Mouse (Mus musculus) limb, embryonic 12.5 days (tissue): Measurements from ENCODE around the gene Tmem117. TPM values are rescaled to one million over a fixed set of nuclear protein-coding genes. Genes with fewer than 3 reads are reported as not detected.

Experiments used
- ATAC-seq: fragments of 200-750 bp; cut with Nextera tagmentation; 2 replicates; pipeline ENCODE4 v1.8.0; 2017; ENCODE audit warnings: low read depth, moderate TSS enrichment; ENCODE audit not compliant: insufficient number of reproducible peaks, insufficient read depth, low FRiP score, low TSS enrichment
- H3K27ac ChIP-seq: fragments of 300-500 bp; sonication (generic); 2 replicates; pipeline ENCODE4 v1.5.1; 2016; ENCODE audit warnings: mild to moderate bottlenecking, moderate library complexity
- H3K27me3 ChIP-seq: fragments of 300-500 bp; sonication (generic); 2 replicates; pipeline ENCODE4 v1.6.1; 2016; ENCODE audit warnings: mild to moderate bottlenecking, moderate library complexity
- H3K36me3 ChIP-seq: fragments of 300-500 bp; sonication (generic); 2 replicates; pipeline ENCODE4 v1.6.1; 2016; ENCODE audit warnings: mild to moderate bottlenecking, moderate library complexity
- H3K4me1 ChIP-seq: fragments of 300-500 bp; sonication (generic); replicated peaks from 2 replicates; pipeline ENCODE4 v1.6.1; 2016
- H3K4me2 ChIP-seq: fragments of 300-500 bp; sonication (generic); 2 replicates; pipeline ENCODE4 v1.6.1; 2016; ENCODE audit warnings: mild to moderate bottlenecking, moderate library complexity
- H3K4me3 ChIP-seq: fragments of 300-500 bp; sonication (generic); replicated peaks from 2 replicates; pipeline ENCODE4 v1.5.1; 2016; ENCODE audit warnings: mild to moderate bottlenecking
- H3K9ac ChIP-seq: fragments of 300-500 bp; sonication (generic); replicated peaks from 2 replicates; pipeline ENCODE4 v1.6.1; 2016; ENCODE audit warnings: mild to moderate bottlenecking, moderate library complexity
- H3K9me3 ChIP-seq: fragments of 300-500 bp; sonication (generic); 2 replicates; pipeline ENCODE4 v1.6.1; 2016; ENCODE audit warnings: mild to moderate bottlenecking, moderate library complexity
- WGBS: fragments of 180-500 bp; shearing (Covaris S2); methylation state at CpG from one replicate; pipeline ENCODE4 v1.1.7; 2016; 5-methylcytosine and 5-hydroxymethylcytosine counted together
- polyA plus RNA-seq: library from polyadenylated mRNA; unstranded; fragments of >200 nt; fragmentation: Nextera tagmentation; extraction: Ambion mirVana; gene quantifications from 2 replicates; pipeline ENCODE4 v1.2.1, GENCODE M21; 2016

Tmem117 gene
- polyA plus RNA-seq, 1 experiment from 2014 or later, result 3.7 TPM

DNA sequence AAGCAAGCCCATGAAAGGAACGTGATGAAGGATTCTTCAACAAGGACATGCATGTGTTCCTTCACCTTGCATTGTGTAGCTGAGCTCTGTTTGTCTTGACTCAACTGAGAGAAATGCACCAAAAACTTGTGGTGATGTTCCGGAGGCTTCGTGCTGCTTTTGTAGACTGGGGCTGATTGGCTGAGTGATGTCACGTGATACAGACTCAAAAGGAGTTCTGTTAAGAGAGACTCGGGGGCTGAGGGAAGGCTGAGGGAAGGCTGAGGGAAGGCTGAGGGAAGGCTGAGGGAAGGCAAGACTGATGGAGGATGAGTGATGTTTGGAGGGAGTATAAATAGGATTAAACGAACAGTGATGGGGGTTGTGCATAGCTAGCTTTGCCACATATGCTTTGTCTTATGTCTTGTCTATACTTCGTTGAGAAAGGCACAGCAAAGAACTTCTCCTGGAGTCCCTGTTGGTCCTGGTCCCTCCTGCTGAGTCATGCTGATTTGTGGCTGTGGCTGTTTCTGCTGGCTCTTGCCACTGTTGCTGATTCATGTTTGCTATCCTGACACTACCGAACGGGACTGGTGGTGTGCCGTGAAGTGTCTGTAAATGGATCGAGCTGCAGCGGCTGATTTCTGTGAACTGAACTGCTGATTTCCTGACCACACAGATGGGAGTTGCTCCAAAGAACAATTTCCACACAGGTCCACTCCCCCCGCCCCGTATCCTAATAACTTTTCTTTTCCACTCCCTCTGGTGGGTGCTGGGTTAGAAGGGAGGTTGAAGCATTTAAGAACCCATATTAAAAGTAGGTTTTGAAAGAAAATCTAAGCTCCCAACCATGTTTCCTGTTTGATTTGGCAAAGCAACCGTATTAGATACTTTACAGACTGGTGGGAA, 185.4 kb downstream of the Tmem117 start:
- H3K27ac ChIP-seq, result no peak overlapping the region
- no peak overlapping the region for H3K9ac ChIP-seq
- no peak overlapping the region for H3K4me3 ChIP-seq
- peaks cover 12% of the 10 kb centered on the region for H3K4me1 ChIP-seq
- no peaks in the 10 kb centered on the region for H3K27me3 ChIP-seq
- 86% methylated on average over 15 of the region's 15 CpGs for WGBS
- no peaks in the 10 kb centered on the region for H3K9me3 ChIP-seq
- no peak overlapping the region for H3K4me2 ChIP-seq
- H3K36me3 ChIP-seq, result no peaks in the 10 kb centered on the region
- no peak for ATAC-seq

DNA sequence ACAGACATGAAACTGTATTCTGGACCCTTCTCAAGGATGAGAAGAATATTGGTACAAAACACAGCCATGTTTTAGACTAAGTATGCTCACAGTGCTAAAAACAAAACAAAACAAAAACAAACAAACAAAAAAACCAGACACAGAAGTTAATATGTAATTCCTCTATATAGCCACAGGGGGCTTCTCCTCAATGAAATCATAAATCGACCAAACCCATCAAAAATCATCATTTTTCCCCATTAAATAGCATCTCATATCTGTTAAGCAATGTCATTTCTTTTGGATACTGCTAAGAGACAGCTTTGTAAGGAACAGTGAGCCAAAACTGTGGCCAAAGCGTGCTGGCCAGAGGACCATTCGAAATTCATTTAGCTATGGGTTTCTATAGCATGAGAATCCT, 206.6 kb downstream of the Tmem117 start:
- H3K4me3 ChIP-seq, result no peak overlapping the region
- H3K9ac ChIP-seq, result no peak overlapping the region
- no peak overlapping the region for H3K4me2 ChIP-seq
- no peaks in the 10 kb centered on the region for H3K4me1 ChIP-seq
- no peak overlapping the region for H3K27ac ChIP-seq
- ATAC-seq, result no peak
- no peaks in the 10 kb centered on the region for H3K27me3 ChIP-seq
- no peaks in the 10 kb centered on the region for H3K36me3 ChIP-seq
- no peaks in the 10 kb centered on the region for H3K9me3 ChIP-seq
- WGBS, result 89% methylated on average over 3 of the region's 3 CpGs

DNA sequence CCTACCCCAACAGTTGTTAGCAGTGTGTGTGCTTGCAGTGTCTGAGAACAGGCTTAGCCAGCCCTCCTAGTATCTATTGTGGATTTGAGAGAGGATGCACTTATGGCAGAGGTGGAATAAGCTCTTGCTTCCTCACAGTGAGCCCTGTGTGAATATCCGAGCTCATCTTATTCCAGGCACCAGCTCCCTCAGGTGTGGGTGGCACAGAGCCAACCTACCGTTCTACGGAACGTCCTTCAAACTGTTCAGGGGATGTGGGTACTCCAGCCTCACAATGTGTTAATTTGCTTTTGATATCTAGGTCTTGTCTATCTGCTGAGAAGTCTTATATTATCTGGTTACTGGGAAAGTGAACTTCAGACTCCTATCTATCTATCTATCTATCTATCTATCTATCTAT, 209.6 kb downstream of the Tmem117 start:
- Histone ChIP-seq H3K27ac (no peak overlapping the region), H3K9me3 (no peaks in the 10 kb centered on the region), H3K36me3 (no peaks in the 10 kb centered on the region), H3K4me1 (no peaks in the 10 kb centered on the region), H3K27me3 (no peaks in the 10 kb centered on the region), H3K9ac (no peak overlapping the region), H3K4me3 (no peak overlapping the region), H3K4me2 (no peak overlapping the region)
- ATAC-seq, result no peak
- WGBS, result 89% methylated on average over 4 of the region's 4 CpGs

DNA sequence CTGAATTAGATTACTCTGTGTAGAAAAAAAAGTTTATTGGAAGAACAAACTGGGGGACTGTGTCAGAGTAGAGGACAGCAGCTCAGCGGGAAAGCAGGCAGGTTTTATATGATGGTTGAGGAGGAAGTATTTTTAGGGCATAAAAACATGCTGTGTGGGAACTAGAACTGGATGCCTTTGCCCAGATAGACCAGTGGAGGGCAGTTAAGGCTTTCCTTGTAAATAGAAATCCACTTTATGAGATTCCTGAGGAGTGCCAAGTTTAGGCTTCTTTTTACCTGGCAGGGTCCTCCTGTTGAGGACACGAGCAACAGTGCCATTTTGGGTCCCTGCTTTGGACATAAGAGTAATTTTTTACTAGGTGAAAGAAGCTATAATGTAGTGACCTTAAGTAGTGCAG, 218.5 kb downstream of the Tmem117 start:
- no peak overlapping the region for H3K4me2 ChIP-seq
- no peak overlapping the region for H3K27ac ChIP-seq
- no peak overlapping the region for H3K4me3 ChIP-seq
- 0 out of 2 replicates have a peak, but pooled peaks cover under 1% of the 10 kb centered on the region for H3K9me3 ChIP-seq
- no peak for ATAC-seq
- H3K9ac ChIP-seq, result no peak overlapping the region
- H3K36me3 ChIP-seq, result no peaks in the 10 kb centered on the region
- no peaks in the 10 kb centered on the region for H3K27me3 ChIP-seq
- WGBS, result 64% methylated on average over 2 of the region's 2 CpGs
- no peaks in the 10 kb centered on the region for H3K4me1 ChIP-seq

DNA sequence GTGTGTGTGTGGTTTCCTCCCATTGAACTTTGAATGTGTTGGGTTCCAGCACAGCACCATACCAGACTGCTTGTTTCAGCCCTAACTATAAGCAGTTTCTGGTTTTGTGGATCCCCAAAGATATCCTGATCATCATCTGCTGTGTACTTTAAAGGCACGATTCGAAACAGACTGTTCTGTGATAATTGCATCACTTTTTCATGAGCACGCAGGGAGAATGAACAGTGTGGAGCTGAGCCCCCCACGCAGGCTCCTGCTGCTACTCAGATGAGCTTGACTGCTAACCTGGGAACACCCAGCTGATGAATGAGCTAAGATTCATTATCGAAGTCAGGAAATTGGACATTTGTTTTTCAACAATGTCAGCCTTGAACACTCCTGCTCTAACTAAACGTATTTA, 230.6 kb downstream of the Tmem117 start:
- Histone ChIP-seq H3K36me3 (no peaks in the 10 kb centered on the region), H3K9ac (no peak overlapping the region), H3K9me3 (no peaks in the 10 kb centered on the region), H3K27me3 (peaks cover 5% of the 10 kb centered on the region; the same call in 1 of the 2 replicates), H3K4me3 (no peak overlapping the region), H3K27ac (no peak overlapping the region), H3K4me1 (no peaks in the 10 kb centered on the region), H3K4me2 (no peak overlapping the region)
- no peak for ATAC-seq
- 61% methylated on average over 6 of the region's 6 CpGs for WGBS

DNA sequence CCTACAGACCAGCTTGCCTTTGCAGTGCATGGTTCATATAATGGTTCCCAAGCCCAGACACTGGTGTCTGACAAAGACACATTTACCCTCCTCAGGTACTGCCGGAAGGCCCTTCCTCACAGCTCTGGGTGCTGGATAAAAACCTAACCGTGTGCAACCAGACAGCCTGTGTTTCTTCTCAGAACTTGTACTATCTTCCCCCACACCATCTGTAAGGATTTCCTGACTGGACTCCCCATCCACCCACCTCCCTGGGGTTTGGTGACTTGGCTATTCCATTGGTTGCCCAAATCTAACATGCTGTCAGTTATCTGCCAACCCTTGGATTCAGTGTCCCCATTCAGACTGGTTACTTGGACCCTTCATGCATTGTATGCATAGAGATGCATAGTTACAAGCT, 232.1 kb downstream of the Tmem117 start:
- Histone ChIP-seq H3K4me2 (no peak overlapping the region), H3K27ac (no peak overlapping the region), H3K4me1 (no peaks in the 10 kb centered on the region), H3K9me3 (no peaks in the 10 kb centered on the region), H3K27me3 (no peaks in the 10 kb centered on the region), H3K36me3 (no peaks in the 10 kb centered on the region), H3K4me3 (no peak overlapping the region), H3K9ac (no peak overlapping the region)
- ATAC-seq, result no peak
- 93% methylated on average over 2 of the region's 2 CpGs for WGBS

DNA sequence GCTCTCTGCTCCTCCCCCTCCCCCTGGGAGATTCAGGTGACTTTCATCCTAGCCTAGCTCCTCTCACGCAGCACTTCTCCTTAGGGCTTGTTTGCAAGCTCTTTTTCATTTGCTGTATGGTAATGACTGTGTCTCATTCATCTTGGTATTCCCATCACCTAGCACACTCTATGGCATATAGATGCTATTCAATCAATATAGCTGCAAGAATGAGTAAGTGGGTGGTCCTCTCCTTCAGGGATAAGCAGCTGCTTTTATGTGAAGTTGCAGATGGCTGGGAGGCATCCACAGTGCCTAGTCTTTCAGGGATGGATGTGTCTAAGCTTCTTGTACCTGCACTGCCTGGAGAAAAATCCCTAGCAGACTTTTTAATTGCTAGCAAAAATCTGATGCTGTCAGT, 235.1 kb downstream of the Tmem117 start:
- H3K9me3 ChIP-seq, result no peaks in the 10 kb centered on the region
- no peak for ATAC-seq
- no peak overlapping the region for H3K9ac ChIP-seq
- H3K4me1 ChIP-seq, result no peaks in the 10 kb centered on the region
- no peak overlapping the region for H3K4me2 ChIP-seq
- WGBS, result 46% methylated on average over 1 of the region's 1 CpGs
- no peak overlapping the region for H3K27ac ChIP-seq
- H3K36me3 ChIP-seq, result no peaks in the 10 kb centered on the region
- H3K27me3 ChIP-seq, result no peaks in the 10 kb centered on the region
- H3K4me3 ChIP-seq, result no peak overlapping the region

DNA sequence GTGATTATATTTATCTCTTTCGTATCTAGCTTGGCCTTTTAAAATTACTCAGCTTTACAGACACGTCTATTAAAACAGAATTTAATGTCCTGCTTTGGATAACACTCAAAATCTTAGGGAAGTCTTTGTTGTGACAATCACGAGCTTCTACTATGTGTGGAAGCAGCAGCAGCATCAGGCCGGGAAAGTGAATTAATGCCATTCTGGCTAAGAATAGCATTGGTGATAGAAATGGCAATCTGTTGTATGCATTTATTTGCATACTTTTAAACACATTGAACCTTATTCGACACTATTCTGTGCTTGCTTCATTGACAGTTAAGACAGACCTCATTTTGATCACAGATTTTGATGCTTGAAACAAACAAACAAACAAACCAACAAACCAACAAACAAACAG, 239.3 kb downstream of the Tmem117 start:
- H3K4me2 ChIP-seq, result no peak overlapping the region
- 86% methylated on average over 5 of the region's 5 CpGs for WGBS
- no peak for ATAC-seq
- no peak overlapping the region for H3K4me3 ChIP-seq
- no peaks in the 10 kb centered on the region for H3K36me3 ChIP-seq
- H3K27ac ChIP-seq, result no peak overlapping the region
- no peaks in the 10 kb centered on the region for H3K4me1 ChIP-seq
- H3K27me3 ChIP-seq, result no peaks in the 10 kb centered on the region
- H3K9me3 ChIP-seq, result no peaks in the 10 kb centered on the region
- H3K9ac ChIP-seq, result no peak overlapping the region

DNA sequence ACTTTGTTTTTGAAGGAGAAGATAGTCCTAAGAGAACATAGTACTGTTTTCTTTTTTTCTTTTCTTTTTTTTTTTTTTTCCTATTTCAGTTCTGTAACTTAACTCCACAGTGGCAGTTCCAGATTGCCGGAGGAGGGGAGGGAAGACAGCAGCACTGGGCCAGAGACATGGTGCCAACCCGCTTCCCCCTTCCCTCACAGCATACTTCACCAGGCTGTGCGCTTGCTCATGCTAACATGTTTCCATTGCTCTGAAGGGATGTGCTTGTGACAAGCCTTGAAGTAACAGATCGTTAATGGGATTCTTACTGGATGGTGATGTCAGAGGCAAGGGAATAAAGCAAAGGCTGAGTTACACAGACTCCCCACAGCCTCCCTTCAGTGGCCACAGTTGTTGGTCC, 256.0 kb downstream of the Tmem117 start:
- Histone ChIP-seq H3K9me3 (no peaks in the 10 kb centered on the region), H3K36me3 (no peaks in the 10 kb centered on the region), H3K4me1 (no peaks in the 10 kb centered on the region), H3K4me3 (no peak overlapping the region), H3K27me3 (0 out of 2 replicates have a peak, but pooled peaks cover 3% of the 10 kb centered on the region), H3K9ac (no peak overlapping the region), H3K27ac (no peak overlapping the region), H3K4me2 (no peak overlapping the region)
- no peak for ATAC-seq
- WGBS, result 66% methylated on average over 4 of the region's 4 CpGs

DNA sequence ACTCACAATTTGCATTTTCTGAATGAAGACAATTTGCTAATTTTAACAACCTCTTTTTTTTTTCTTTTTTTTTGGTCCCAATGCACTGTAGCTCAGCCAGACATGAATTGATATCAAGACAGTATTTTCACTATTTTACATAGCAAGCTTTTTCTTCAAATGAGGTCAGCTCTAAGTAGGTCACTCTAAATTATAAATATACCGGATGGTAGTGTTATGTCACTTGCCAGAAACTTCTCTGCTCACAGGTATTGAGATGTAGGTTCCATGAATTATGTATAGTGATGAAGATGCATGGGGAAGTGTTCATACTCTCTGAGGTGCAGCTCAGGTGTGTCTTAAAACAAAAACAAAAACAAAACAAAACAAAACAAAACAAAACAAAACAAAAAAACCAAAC, 264.2 kb downstream of the Tmem117 start:
- Histone ChIP-seq H3K4me1 (no peaks in the 10 kb centered on the region), H3K9ac (no peak overlapping the region), H3K9me3 (no peaks in the 10 kb centered on the region), H3K36me3 (no peaks in the 10 kb centered on the region), H3K27ac (no peak overlapping the region), H3K4me2 (no peak overlapping the region), H3K4me3 (no peak overlapping the region), H3K27me3 (0 out of 2 replicates have a peak, but pooled peaks cover 8% of the 10 kb centered on the region)
- 83% methylated on average over 1 of the region's 1 CpGs for WGBS
- no peak for ATAC-seq

DNA sequence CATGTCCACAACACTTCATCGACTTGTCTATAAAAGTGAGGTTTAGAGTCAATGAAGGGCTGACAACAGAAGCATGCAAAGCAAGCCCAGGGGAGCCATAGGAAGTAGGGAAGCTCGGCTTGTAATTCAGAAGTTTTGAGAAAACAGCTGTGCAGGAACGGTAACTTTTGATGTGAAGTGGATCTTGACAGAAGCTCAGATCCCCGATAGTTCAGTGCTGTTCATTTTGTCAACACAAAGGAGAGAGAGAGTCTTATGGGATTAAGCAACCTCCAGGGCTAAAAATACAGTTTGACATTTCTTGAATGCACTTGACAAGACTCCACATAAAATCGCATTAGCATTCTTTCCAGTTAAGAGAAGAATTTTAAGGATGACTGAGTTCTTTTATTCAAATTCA, 265.1 kb downstream of the Tmem117 start:
- Histone ChIP-seq H3K9ac (no peak overlapping the region), H3K27me3 (0 out of 2 replicates have a peak, but pooled peaks cover 8% of the 10 kb centered on the region), H3K4me3 (no peak overlapping the region), H3K36me3 (no peaks in the 10 kb centered on the region), H3K27ac (no peak overlapping the region), H3K4me2 (no peak overlapping the region), H3K4me1 (no peaks in the 10 kb centered on the region), H3K9me3 (no peaks in the 10 kb centered on the region)
- 70% methylated on average over 5 of the region's 5 CpGs for WGBS
- no peak for ATAC-seq

DNA sequence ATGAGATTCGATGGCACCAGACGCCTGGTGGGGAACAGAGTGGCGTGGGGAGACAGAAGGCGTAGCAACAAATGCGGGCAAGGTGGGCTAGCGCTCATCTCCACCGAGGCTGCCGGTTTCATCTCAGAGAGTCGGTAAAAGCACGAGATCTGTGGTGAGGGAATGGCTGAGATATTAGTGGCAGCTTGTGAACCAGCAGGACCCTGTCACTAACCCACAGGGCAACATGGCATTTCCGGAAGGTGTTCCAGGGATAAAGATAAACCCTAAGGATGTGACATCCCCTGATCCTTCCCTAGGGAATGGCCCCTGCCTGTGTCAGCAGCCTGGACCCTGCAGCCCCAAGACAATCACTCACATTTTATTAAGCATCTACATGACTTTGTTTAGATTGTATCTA, 266.6 kb downstream of the Tmem117 start:
- H3K9me3 ChIP-seq, result no peaks in the 10 kb centered on the region
- no peak overlapping the region for H3K4me3 ChIP-seq
- H3K9ac ChIP-seq, result no peak overlapping the region
- H3K4me1 ChIP-seq, result no peaks in the 10 kb centered on the region
- no peak overlapping the region for H3K27ac ChIP-seq
- no peak for ATAC-seq
- no peak overlapping the region for H3K4me2 ChIP-seq
- 94% methylated on average over 11 of the region's 11 CpGs for WGBS
- no peaks in the 10 kb centered on the region for H3K36me3 ChIP-seq
- H3K27me3 ChIP-seq, result 0 out of 2 replicates have a peak, but pooled peaks cover 8% of the 10 kb centered on the region
